Mouse (Mus musculus) kidney, postnatal 4 days (tissue): ENCODE measurements around the gene Ptar1.
"Not testable (repeated sequence)": the region's sequence is repeated elsewhere in the genome, so short reads cannot be mapped to it uniquely, and the experiment has no call there.

Source experiments
- DNase-seq, 2 experiments: peaks; one replicate each; pipeline ENCODE4 v3.0.0; 2021; ENCODE audit warnings: mixed read lengths in 2 of 2

Gene Ptar1

DNA sequence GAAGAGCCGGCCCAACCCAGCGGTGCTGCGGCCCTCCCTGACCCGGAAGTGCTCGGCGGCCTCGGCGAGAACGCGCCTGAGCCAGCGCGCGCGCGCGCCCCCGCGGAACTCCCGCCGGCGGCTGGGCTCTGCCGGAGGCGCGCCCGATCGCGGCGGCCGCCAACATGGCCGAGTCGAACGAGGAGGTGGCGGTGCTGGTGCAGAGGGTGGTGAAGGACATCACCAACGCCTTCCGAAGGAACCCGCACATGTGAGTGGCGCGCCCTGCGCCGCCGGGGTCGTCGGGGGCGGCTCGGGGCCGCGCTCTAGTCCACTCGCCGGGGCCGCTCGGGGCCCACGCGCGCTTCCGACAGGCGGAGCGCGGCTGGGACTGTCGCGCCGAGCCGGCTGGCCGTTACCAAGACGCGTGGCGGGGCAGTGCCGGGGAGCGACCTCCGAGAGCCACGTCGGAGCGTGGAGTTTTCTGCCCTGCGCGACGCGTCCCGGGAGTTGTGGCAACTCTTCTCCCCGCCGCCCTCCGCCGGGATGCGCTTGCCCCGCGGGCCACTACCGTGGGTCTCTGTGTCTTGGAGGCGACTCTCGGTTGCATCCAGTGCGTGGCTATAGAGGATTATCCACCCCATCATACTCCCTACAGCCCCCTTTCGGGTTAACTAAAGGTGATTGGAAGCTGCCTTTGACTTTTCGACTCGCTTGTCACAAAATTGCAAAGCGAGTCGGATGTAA lies at the start of gene Ptar1:
Gene Ptar1, plus strand, starts transcription at position 134 of the 726 bp plus-strand sequence.
- peak; percentile 94 to 96 for DNase-seq

DNA sequence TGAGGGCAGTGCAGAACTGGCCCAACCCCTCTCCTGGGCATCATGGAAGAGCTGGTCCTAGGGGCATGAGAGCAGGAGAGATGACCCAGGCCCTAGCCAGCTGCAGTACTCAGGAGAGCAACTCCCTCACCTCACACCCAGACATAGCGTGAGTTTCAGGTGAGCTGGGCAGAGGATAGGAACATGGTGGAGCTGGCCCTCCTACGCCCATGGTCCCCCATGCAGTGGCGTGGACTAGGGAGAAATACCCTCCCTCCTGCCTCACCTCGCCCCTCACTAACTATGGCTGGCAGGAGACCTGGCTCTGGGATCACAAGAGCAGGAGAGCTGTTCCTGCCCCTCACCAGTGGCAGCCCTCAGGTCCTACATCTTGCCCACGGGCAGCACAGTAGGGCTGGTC lies 43.4 kb upstream of the Ptar1 start:
- no peak for DNase-seq

DNA sequence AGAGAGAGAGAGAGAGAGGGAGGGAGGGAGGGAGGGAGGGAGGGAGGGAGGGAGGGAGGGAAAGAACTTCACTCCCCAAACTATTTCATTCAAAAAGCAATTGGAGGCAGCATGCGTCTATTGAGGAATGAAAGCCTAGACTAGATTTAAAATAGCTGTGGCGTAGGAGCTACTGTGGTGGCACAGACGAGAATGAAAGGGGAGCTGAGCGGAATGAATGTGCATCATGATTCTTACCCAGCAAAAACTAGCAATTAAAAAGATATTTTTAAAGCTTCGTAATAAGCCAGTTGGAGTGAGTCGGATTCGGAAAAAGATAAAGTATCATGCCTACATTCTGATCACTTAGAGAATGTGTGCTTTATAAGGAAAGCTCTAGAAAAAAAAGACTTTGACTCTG lies 41.9 kb upstream of the Ptar1 start:
- no peak for DNase-seq

DNA sequence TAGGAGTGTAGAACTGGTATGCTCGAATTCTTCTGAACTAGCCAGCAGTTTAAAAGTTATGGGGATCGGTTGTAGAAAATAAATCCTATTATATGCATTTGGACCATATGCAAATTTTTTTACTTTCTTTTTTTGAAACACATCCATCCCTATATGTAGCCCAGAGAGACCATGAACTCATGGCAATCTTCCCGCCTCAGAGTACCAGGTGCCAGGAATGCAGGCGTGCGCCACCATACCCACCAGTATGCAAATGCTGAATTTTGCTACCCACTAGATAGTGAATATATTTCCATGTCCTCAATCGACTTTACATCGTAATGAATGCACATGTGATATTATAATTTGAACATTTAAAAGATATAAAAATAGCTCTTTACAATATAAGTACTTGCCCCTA lies 39.9 kb upstream of the Ptar1 start:
- DNase-seq = no peak

DNA sequence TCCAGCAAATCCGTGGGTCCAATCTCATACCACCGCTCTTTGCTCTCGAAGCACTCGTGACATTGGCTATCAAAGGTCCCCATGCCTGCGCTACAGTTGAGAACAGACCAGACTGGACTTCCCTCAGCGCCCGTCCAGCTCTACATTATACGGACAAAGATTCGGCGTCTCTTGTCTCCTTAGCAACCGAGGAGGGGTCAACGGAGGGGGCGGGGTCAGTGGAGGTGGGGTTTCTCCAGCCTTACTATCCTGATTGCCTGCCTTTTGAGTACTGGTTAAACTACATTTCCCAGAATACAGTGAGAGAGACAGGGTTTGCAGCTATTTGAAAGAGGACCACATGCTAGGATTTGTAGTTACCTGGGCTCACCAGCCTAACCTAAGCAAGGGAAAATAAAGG lies 34.6 kb upstream of the Ptar1 start, which contains the start of gene 1700028P14Rik:
Gene 1700028P14Rik, minus strand, starts transcription at position 169 of the 400 bp plus-strand sequence.
- peak; percentile 89 to 90 for DNase-seq

DNA sequence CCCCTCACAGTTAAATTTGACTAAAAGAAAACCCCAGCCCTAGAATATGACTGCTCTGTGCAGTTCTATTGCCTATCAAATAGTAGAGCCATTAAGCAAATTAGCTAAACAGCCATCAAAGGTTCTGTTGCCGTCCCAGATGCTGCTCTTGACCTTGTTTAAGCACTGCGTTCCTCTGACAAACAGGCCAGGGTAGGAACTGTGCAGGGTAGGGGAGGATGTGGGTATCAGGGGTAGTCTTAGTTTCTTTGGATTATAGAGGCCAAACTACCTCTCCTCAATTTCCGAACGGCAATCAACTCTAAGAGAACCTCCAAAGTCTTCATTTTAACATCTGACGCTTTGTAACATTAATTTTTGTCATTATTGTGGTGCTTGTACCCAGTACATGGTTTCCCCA lies 34.1 kb upstream of the Ptar1 start:
- no peak for DNase-seq

DNA sequence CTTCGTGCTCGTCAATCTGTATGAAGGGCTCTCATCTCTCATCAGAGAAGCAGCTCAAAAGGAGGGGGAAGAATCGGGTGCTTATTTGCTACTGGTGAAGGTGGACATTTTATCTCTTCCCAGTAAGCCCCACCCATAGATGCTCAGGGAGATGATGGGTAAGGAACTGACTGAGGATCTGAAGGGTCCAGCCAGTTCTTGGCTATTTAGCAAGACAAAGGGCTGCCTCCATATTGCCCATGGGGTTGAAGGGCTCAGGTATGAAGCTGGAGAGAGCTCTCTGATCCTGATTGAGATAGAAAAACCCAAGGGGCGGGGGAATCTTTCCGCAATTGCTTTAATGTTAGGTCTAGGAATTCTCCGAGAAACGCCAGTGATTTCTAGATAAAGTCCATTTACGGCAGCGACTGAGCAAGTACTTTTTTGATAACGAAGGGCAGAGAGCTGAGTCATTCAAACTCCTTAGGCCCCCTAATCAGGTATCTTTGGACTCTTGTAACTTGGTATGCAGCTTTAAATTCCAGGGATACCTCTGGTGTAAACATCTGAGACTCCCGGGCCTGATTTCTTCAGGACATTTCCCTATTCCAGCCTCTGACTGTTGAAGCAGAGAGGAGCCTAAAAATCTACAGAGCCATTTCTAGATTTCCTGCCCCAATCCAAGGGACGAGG lies 29.8 kb upstream of the Ptar1 start:
- DNase-seq = no peak

DNA sequence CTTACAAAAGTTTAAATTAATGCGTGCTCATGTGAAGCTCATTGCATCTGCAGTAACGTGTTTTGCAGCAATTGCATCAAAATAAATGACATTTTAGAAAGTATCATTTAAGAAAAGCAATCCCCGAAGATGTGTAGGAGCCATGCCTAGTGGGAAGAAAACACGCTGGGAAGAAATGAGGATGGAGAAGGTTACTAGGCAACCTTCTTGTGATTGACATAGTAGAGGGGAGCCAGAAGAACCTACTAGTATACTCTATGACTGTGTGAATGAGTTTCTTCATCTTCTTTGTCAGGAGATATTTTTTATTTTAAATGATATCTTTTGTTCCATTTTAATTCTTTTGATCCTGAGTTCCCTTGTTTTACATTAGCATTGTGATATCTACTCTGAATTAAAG lies 28.9 kb upstream of the Ptar1 start:
- no peak for DNase-seq

DNA sequence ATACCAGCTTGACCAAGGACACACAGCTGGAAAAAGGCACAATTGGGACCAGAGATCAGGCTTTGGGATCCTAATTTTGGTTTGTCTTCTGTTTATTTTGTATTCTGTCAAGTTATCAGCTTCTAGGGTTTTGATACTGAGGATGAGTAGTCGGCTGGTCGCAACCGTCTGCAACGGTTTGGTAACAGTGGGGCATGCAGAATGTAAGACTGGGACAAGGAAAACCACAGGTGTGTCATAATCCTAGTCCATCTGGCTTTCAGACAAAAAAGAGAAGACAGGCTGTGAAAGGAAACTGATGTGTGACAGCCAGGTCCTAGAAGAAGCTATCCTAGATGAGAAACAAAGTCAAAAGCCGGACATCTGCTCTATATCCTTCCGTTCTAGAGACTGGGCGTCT lies 23.1 kb upstream of the Ptar1 start:
- no peak for DNase-seq

DNA sequence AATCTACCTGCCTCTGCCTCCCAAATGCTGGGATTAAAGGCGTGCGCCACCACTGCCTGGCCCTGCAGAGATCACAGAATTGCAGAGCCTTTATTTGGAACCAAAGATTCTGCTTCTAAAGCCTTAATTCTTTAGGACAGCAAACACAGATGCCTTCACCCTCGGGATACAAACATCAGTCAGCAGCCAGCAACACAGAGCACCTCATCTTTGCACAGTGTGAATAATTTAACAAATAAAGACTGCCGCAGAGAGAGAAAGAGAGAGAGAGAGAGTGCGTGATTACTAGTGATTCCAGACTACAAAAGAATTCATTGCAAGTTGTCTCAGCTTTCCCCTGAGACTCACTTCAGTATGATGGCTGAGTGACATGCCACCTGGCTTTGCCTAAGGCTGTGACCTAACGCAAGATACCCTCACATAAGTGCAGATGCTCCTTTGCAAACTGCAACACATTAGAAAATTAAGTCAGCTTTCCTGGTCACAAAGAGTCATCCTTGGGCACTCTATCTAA lies 19.0 kb upstream of the Ptar1 start:
- DNase-seq = no peak

DNA sequence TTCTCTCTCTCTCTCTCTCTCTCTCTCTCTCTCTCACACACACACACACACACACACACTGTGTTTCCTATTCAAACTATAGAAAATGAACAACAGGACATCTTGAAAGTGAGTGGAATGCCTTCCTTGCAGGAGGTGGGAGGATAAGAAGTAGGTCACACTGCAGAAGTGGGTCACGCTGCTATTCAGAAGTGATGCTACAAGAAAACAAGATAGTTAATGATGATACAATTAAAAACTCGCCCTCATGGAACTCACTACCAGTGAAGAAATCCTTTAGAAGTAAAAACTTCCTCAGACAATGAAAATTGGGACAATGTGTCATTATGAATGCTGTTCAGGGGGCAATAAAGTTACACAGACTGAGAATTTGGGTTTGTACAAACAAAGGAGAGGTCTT lies 14.2 kb upstream of the Ptar1 start:
- no peak for DNase-seq

DNA sequence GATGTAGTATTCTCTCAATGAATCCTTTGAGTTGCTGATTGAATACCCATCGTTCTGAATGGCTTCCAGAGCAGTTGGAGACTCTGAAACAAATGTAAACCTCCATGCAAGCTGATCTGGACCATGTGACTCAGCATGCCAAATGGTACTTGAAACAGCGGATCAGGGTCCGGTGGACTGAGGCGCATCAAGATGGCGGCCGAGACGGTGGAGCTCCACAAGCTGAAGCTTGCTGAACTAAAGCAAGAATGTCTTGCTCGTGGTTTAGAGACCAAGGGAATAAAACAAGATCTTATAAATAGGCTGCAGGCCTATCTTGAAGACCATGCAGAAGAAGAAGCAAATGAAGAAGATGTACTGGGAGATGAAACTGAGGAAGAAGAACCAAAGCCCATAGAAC lies 11.6 kb upstream of the Ptar1 start:
- DNase-seq = not testable (repeated sequence)

DNA sequence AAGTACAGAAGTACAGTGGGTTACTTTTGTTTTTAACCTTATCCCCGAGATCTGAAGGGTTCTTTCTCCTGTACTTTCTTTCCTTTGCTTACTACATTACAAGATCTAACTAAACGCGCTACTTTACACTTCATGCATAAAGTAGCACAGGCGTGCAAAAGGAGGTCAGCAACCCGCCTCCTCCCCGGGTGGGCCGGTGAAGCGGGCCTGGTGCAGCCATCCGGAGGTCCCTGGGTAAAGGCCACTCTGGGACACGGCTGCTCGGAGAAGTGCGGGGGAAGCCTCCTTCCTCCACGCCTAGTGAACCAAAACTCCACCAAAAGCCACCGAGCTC lies 300 bp upstream of the Ptar1 start:
- DNase-seq = no peak

DNA sequence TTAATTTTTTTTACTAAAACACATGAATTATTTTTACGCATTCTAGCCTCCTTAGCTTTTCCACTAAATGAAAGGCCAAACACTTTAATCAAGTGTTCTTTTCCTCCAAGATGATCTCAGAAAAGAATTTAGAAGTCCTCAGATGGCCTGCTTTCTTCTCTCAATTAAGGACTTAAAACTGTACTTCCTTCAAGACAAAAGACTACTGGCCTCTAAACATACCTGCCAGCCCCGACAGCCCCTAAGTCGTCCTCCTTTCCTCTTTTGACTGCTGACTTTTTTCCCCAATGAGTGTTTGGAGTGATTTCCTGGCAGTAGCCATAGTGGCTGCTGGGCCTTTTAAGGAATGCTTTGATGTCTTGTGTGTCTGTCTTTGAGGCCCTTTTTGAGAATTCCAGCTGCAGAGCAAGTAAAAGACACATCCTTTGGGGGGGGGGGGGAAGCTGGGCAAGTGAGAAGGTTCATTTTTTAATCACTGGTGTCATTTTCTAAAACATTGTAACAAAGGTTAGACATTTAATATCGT lies 1.3 kb downstream of the Ptar1 start:
- DNase-seq = peak; percentile 7 to 26

DNA sequence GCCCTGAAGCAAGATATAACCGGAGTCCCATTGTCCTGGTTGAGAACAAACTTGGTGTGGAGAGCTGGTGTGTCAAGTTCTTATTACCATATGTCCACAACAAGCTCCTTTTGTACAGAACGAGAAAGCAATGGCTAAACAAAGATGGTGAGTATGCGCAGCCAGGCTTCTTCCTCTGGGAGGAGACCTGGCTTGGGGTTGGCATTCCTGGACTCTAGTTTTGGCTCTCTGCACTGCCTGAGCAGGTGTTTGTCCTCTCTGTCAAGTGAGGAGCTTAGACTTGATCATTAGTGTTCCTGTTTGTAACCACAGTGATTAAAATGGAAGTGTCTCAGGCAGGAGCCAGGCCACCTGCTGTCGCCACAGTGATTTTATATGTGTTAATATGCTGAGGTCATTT lies 7.1 kb downstream of the Ptar1 start:
- DNase-seq = peak; percentile 12 to 16

DNA sequence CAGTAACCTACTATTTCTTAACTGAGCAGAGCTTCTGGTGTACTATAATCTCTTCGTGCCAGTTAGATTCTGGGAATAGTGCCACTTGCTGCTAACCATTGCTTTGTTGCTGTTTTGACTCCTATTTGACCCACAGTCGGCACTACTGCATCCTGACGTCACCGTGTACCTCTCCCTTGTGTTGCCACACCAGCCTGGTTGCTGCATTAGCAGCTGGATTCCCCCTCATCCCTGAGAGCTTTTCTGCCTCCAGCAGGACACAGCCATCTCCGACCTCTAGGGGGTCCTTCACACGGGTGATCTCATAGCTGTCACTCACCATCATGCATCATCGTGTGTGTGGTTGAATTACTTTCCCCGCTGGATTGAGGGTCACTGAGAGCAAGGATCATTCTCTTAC lies 10.6 kb downstream of the Ptar1 start:
- DNase-seq = no peak

DNA sequence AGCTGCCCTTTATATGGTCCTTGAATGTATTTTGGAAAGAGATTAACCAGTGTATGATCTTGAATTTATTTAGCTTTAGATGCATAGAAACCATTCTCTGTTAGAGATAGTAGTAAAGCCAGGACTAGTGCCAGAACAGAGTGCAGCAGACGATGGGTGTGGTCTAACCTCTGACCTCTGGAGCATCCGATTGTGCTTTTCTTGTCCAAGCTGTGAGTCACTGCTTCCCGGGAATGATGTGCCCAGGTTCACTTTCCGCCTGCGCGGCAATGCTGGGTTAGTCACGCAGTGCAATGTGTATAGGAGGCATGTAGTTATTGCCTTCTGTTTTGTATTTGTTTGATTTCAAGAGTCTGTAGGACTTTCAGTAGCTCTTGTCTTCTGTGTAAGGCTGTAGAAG lies 11.1 kb downstream of the Ptar1 start:
- peak; percentile 27 to 49 for DNase-seq

DNA sequence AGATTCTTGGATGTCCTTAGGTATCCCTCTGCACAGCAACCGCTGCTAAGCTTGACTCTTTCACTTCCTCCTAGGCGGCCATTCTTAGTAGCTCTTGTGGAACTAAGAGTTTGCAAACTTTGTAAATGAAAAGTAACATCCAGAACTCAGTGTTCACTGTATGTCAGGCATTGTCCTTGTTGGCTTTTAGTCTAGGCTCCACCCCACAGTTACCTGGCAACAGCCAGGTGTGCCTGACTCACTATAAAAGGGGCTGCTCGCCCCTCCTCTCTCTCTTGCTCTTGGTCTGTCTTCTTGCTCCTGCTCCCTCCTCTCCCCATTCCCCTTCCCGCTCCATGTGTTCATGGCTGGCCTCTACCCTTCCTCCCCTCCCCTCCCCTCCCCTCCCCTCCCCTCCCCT lies 11.9 kb downstream of the Ptar1 start:
- DNase-seq = no peak

DNA sequence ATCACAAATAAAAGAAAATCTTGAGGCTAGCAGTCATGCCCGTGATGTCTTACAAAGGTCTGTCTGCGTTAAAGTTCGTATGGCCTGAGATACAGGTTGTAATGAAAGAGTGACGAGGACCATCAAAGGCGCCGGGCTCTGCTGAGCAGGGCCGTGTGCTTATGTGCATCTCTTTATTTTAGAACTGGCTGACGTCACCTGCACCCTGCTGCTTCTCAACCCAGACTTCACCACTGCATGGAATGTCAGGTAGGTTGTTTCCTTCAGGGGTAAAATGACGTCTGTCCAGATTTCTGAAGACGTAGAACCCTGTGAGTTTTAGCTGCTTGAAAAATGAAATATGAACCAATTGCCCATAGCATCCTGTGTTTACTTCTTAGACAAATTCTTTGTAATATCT lies 15.7 kb downstream of the Ptar1 start:
- DNase-seq = no peak

DNA sequence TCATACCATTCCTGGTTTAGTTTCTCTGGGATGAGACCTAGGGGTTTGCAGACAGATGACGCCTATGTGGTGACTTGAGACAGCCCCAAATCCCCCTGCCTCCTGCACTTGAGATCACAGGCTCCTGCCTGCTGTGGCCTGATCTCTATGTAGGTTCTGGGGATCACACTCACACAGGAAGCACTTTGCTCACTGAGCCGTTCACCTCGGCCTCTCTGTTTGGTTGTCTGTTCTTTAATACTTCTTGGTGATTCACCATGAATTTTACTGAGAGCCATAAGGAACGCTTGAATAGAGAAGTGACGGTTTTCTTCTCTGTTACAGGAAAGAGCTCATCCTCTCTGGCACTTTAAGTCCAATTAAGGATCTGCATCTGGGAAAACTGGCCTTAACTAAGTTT lies 18.2 kb downstream of the Ptar1 start:
- no peak for DNase-seq

DNA sequence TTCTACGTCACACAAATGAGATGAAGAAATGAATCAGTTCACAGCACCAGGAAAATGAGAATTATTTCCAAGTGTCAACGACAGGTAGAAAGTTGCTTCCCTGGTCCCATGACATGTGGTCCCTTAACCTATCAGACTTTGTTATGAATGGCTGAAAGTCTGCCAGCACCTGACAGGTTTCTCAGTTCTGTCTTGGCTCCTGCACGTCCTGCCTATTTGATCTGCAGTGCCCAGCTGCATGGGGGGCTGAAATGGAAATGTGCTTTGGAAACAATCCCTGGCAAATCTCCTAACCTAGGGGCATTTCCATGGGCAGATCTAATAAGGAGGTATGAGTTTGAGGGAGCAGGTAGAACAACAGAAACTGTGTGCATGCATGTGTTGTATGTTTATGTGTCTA lies 59.3 kb downstream of the Ptar1 start:
- DNase-seq = no peak

DNA sequence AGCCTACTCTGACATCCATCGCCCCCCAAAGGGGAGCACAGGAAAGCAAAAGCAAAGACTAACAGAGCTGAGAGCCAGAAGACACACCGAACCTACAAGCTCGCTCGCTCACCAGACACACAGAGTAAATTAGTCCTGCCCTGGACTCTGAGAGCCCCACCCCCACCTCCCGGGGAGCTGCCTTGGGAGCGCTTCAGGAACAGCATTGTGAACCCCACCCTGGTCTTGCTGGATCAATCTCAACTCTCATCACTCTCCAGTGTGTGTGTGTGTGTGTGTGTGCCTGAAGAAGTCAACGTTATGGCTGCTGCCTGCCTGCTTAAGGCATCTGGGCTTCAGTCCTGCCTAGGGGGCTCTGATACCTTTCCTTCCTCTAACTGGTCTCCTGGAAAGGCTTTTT lies 69.8 kb downstream of the Ptar1 start:
- peak; percentile 29 to 36 for DNase-seq

DNA sequence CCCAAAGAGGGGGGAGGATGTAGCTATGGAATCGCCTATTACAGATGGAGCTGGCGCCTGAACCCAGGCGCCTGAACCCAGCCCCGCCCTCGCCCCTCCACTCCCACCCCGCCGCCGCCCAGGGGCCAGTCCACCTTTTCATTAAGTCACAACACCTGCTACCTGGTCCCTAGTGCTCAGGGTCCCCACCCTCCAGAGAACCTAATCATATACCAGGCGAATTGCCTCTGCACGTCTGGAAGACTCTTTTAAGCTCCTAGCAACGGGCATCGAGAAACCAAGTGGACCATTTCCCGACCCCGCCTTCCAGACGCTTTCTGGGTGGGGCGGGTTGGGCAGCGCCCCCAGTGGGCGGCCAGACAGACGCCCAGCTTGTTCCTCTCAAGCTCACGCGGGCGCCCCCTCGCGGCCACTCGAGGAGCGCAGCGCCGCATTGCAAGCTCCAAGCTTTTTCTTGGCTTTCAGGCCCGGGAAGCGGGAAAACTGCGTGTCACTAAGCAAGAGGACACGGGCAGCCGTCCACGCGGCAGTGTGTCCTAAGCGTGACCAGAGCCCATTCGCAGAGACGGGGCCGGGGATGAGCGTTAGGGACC lies 70.8 kb downstream of the Ptar1 start:
- peak; percentile 98 to 99 for DNase-seq
